Mouse (Mus musculus) thymus, adult 2 months (tissue): Measurements from ENCODE around the gene Sema5b.

Experiments used
- CTCF ChIP-seq: fragments of 200-500 bp; IDR thresholded peaks from 2 replicates; pipeline ENCODE4 v1.5.1; 2012; ENCODE audit warnings: mild to moderate bottlenecking, control low read depth, low read length, moderate library complexity, borderline replicate concordance; ENCODE audit not compliant: control insufficient read depth, poor library complexity, insufficient read depth; ENCODE audit errors: extremely low read depth
- POLR2A ChIP-seq: fragments of 200-500 bp; IDR thresholded peaks from 2 replicates; pipeline ENCODE4 v1.6.1; 2012; ENCODE audit warnings: mild to moderate bottlenecking, low read length, control low read depth, moderate library complexity; ENCODE audit not compliant: control insufficient read depth, poor library complexity, insufficient read depth; ENCODE audit errors: extremely low read depth

DNA sequence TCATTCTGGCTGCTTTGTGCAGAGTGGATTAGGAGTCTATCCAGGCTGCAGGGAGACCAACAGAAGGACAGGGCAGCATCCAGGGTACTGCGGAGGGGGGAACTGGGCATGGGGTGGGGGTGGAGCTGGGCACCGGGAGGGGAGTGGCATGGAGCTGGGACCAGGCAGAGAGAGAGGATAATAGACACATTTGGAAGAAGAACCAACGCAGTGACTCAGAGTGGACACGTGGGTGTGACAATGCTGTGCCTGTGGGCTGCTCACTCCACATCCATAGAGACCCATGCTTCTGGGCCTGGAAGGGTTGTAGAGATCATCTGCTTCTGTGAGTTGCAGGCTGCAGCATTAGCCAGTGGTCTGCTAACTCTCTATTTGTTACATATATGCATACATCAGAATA is 107.9 kb downstream of the Sema5b start:
- TF ChIP-seq CTCF: no peak
- TF ChIP-seq POLR2A: no peak
